Mouse (Mus musculus) heart, adult 2 months (tissue): ENCODE measurements around the gene Fyb.

Experiments used
- CTCF ChIP-seq: fragments of 200-600 bp; IDR thresholded peaks from 2 replicates; pipeline ENCODE4 v1.8.1; 2022; ENCODE audit warnings: antibody characterized with exemption, mild to moderate bottlenecking, moderate library complexity
- POLR2A ChIP-seq: fragments of 200-500 bp; IDR thresholded peaks from 2 replicates; pipeline ENCODE4 v1.6.1; 2011; ENCODE audit warnings: mild to moderate bottlenecking, low read depth, low read length, control low read depth; ENCODE audit not compliant: insufficient read depth

DNA sequence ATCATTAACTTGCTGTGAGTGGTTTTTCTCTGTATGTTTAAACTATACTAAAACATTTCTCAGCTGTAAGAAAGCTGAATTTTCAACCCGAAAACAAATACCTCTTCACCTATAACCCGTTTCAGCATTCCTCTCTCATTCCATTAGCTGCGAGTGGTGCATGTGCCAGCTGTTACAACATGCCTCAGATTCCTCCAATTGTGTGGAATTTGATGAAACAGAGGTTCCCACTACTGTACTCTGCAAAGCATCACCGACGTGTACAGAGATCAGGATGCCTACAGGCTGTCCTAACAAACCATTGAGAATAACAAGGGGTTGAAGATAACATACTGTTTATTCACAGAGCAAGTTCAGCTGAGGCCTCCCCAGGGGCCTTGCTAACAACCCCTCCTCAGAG, 143.4 kb downstream of the Fyb start:
- no peak for TF ChIP-seq CTCF
- TF ChIP-seq POLR2A: no peak
